Mouse (Mus musculus): ENCODE data around the gene Cdk6. TPM values are rescaled to one million over a fixed set of nuclear protein-coding genes. Genes with fewer than 3 reads are reported as not detected.
"Not testable (repeated sequence)": the region's sequence is repeated elsewhere in the genome, so short reads cannot be mapped to it uniquely, and the experiment has no call there.

Gene Cdk6
- 10.8 and 31.0 TPM in 2 replicates for polyA plus RNA-seq (2011; ENCODE audit: insufficient read depth, insufficient read length, low replicate concordance, missing spikeins)

DNA sequence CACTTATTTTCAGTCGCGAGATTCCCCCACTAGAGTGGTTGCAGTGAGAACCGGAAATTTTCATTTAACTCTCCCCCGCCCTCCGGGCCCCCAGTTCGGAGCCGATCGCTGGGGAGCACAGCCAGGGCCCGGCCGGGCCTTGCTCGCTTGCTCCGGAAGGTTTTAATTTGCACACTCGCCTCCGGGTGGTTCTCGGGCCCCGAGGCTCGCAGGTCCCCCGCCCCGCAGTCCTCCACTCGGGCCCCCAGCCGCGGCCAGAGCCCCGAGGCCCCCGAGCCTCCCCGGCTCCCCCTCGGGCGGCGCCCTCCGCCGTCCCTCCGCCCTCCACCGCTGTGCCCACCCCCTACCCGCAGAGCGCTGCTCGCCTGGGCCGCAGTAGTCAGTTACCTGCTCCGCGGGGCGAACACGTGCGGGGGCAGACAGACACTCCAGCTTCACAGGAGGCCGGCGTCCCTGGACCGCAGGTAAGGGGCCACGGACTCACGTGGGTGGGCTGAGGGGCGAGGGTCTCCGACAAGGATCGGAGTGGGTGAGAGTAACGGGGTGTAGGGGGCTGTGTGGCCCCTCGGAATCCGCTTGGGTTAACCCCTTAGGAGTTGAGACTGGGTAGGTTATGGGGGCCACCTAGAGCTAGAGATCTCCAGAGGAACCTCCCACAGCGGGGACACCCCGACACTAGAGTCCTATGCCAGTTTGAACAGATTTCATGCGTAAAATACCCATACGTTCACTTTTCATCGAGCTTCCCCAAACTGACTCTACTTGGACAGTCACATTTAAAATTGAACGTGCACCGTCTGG, at the start of gene Cdk6:
TSS of gene Cdk6 (plus strand) at position 375 of the 801 bp plus-strand sequence.
- Histone ChIP-seq H3K4me1 (ENCODE audit: control insufficient read depth, insufficient read depth, low read length) (no peaks in the 10 kb centered on the region), H3K4me3 (replicated peaks; ENCODE audit: control insufficient read depth, low read depth, low read length) (peak within 1 kb of the TSS; percentile 93), H3K27ac (ENCODE audit: control insufficient read depth, insufficient read depth, low read depth, low read length, poor library complexity) (peak within 1 kb of the TSS; percentile 78)
- WGBS: under 1% methylated on average over 59 of the region's 59 CpGs
- no peak for TF ChIP-seq CTCF (IDR thresholded peaks at IDR 0.05; ENCODE audit: control insufficient read depth, insufficient read depth, low read length)
- peak; percentile 35; the same call in 1 of the 2 replicates for TF ChIP-seq POLR2A (IDR thresholded peaks at IDR 0.05; ENCODE audit: borderline replicate concordance, control insufficient read depth, low read depth, low read length)

GRCm38 (mm10) chr5:3293666-3294065, 47.6 kb upstream of the Cdk6 start:
- 84% methylated on average over 4 of the region's 4 CpGs for WGBS
- Histone ChIP-seq H3K27ac (ENCODE audit: control insufficient read depth, insufficient read depth, low read depth, low read length, poor library complexity) (no peak overlapping the region), H3K4me1 (ENCODE audit: control insufficient read depth, insufficient read depth, low read length) (no peaks in the 10 kb centered on the region), H3K4me3 (replicated peaks; ENCODE audit: control insufficient read depth, low read depth, low read length) (no peak overlapping the region)
- TF ChIP-seq CTCF (IDR thresholded peaks at IDR 0.05; ENCODE audit: control insufficient read depth, insufficient read depth, low read length) (no peak), POLR2A (IDR thresholded peaks at IDR 0.05; ENCODE audit: borderline replicate concordance, control insufficient read depth, low read depth, low read length) (no peak)

GRCm38 (mm10) chr5:3300801-3301457, 40.4 kb upstream of the Cdk6 start:
- H3K4me1 ChIP-seq (ENCODE audit: control insufficient read depth, insufficient read depth, low read length): peaks cover 1% of the 10 kb centered on the region; the same call in 1 of the 2 replicates
- no peak overlapping the region for H3K4me3 ChIP-seq (replicated peaks; ENCODE audit: control insufficient read depth, low read depth, low read length)
- peak overlapping the region; percentile 4; the same call in 1 of the 2 replicates for H3K27ac ChIP-seq (ENCODE audit: control insufficient read depth, insufficient read depth, low read depth, low read length, poor library complexity)
- no peak for TF ChIP-seq POLR2A (IDR thresholded peaks at IDR 0.05; ENCODE audit: borderline replicate concordance, control insufficient read depth, low read depth, low read length)
- no peak for TF ChIP-seq CTCF (IDR thresholded peaks at IDR 0.05; ENCODE audit: control insufficient read depth, insufficient read depth, low read length)
- 32% methylated on average over 12 of the region's 12 CpGs for WGBS

- peaks cover 1% of the 10 kb centered on the region; the same call in 1 of the 2 replicates for H3K4me1 ChIP-seq (ENCODE audit: control insufficient read depth, insufficient read depth, low read length)
- no peak overlapping the region for H3K27ac ChIP-seq (ENCODE audit: control insufficient read depth, insufficient read depth, low read depth, low read length, poor library complexity)
- no peak overlapping the region for H3K4me3 ChIP-seq (replicated peaks; ENCODE audit: control insufficient read depth, low read depth, low read length)
- no peak for TF ChIP-seq POLR2A (IDR thresholded peaks at IDR 0.05; ENCODE audit: borderline replicate concordance, control insufficient read depth, low read depth, low read length)
- TF ChIP-seq CTCF (IDR thresholded peaks at IDR 0.05; ENCODE audit: control insufficient read depth, insufficient read depth, low read length): no peak
- WGBS: 58% methylated on average over 5 of the region's 5 CpGs
These were observed 39.8 kb upstream of the Cdk6 start for GRCm38 (mm10) chr5:3301535-3301934.

- TF ChIP-seq POLR2A (IDR thresholded peaks at IDR 0.05; ENCODE audit: borderline replicate concordance, control insufficient read depth, low read depth, low read length) (no peak), CTCF (IDR thresholded peaks at IDR 0.05; ENCODE audit: control insufficient read depth, insufficient read depth, low read length) (no peak)
- Histone ChIP-seq H3K27ac (ENCODE audit: control insufficient read depth, insufficient read depth, low read depth, low read length, poor library complexity) (no peak overlapping the region), H3K4me1 (ENCODE audit: control insufficient read depth, insufficient read depth, low read length) (peaks cover 1% of the 10 kb centered on the region; the same call in 1 of the 2 replicates), H3K4me3 (replicated peaks; ENCODE audit: control insufficient read depth, low read depth, low read length) (no peak overlapping the region)
- 89% methylated on average over 9 of the region's 9 CpGs for WGBS
These were observed 37.4 kb upstream of the Cdk6 start for GRCm38 (mm10) chr5:3303876-3304275.

DNA sequence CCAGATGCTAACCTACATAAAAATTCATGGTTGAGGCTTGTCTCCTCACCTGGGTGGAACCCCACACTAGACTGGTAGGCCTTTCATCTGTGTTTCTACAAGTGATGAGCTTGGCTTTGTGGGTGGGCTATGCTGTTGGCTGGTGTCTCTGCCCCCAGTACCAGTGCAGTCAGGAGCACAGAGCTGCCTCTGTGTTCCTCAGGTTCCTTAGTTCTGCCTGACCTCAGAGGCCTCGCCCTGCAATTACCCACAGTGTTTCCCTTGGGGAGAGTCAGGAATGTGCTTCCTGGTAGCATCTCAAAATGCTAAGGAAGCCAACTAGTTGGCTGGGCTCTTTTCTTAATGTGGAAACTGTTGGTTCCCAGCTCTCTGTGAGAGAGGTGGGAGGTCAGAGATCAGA, 35.1 kb upstream of the Cdk6 start:
- TF ChIP-seq POLR2A (IDR thresholded peaks at IDR 0.05; ENCODE audit: borderline replicate concordance, control insufficient read depth, low read depth, low read length) (no peak), CTCF (IDR thresholded peaks at IDR 0.05; ENCODE audit: control insufficient read depth, insufficient read depth, low read length) (no peak)
- WGBS: 85% methylated on average over 1 of the region's 1 CpGs
- Histone ChIP-seq H3K4me3 (replicated peaks; ENCODE audit: control insufficient read depth, low read depth, low read length) (no peak overlapping the region), H3K4me1 (ENCODE audit: control insufficient read depth, insufficient read depth, low read length) (peaks cover 1% of the 10 kb centered on the region; the same call in 1 of the 2 replicates), H3K27ac (ENCODE audit: control insufficient read depth, insufficient read depth, low read depth, low read length, poor library complexity) (no peak overlapping the region)

- Histone ChIP-seq H3K27ac (ENCODE audit: control insufficient read depth, insufficient read depth, low read depth, low read length, poor library complexity) (no peak overlapping the region), H3K4me1 (ENCODE audit: control insufficient read depth, insufficient read depth, low read length) (no peaks in the 10 kb centered on the region; the same call in 1 of the 2 replicates), H3K4me3 (replicated peaks; ENCODE audit: control insufficient read depth, low read depth, low read length) (no peak overlapping the region)
- TF ChIP-seq CTCF (IDR thresholded peaks at IDR 0.05; ENCODE audit: control insufficient read depth, insufficient read depth, low read length) (no peak), POLR2A (IDR thresholded peaks at IDR 0.05; ENCODE audit: borderline replicate concordance, control insufficient read depth, low read depth, low read length) (no peak)
These were observed 32.2 kb upstream of the Cdk6 start for GRCm38 (mm10) chr5:3309122-3309521.

GRCm38 (mm10) chr5:3309587-3309986, 31.7 kb upstream of the Cdk6 start:
- TF ChIP-seq POLR2A (IDR thresholded peaks at IDR 0.05; ENCODE audit: borderline replicate concordance, control insufficient read depth, low read depth, low read length) (no peak), CTCF (IDR thresholded peaks at IDR 0.05; ENCODE audit: control insufficient read depth, insufficient read depth, low read length) (no peak)
- WGBS: 43% methylated on average over 1 of the region's 1 CpGs
- no peaks in the 10 kb centered on the region; the same call in 1 of the 2 replicates for H3K4me1 ChIP-seq (ENCODE audit: control insufficient read depth, insufficient read depth, low read length)
- no peak overlapping the region for H3K27ac ChIP-seq (ENCODE audit: control insufficient read depth, insufficient read depth, low read depth, low read length, poor library complexity)
- no peak overlapping the region for H3K4me3 ChIP-seq (replicated peaks; ENCODE audit: control insufficient read depth, low read depth, low read length)

- H3K4me3 ChIP-seq (replicated peaks; ENCODE audit: control insufficient read depth, low read depth, low read length); H3K27ac ChIP-seq (ENCODE audit: control insufficient read depth, insufficient read depth, low read depth, low read length, poor library complexity); H3K4me1 ChIP-seq (ENCODE audit: control insufficient read depth, insufficient read depth, low read length): not testable (repeated sequence)
- 82% methylated on average over 7 of the region's 7 CpGs for WGBS
These were observed 30.1 kb upstream of the Cdk6 start for GRCm38 (mm10) chr5:3311156-3311555.

DNA sequence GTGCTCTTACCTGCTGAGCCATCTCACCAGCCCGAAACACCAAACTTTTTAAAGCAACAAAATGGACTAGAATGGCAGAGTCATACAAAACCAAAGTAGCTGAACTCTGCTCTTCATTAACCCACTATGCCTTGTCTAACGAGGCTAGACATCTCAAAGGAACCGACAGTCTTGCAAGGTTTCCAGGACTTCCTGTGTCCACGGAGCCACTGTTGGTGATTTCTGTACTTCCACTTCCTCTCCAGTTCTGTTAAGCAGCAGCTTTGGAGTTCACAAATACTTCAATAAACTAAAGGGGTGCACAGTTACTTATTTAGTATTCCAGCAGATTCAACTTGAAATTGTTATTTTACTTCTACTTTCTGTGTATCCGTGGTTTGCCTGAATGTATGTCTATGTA, 23.6 kb upstream of the Cdk6 start:
- not testable (repeated sequence) for H3K4me3 ChIP-seq (replicated peaks; ENCODE audit: control insufficient read depth, low read depth, low read length); H3K4me1 ChIP-seq (ENCODE audit: control insufficient read depth, insufficient read depth, low read length); H3K27ac ChIP-seq (ENCODE audit: control insufficient read depth, insufficient read depth, low read depth, low read length, poor library complexity)
- 39% methylated on average over 5 of the region's 5 CpGs for WGBS

Data from bone marrow, adult 2 months (tissue).